Mouse (Mus musculus): Measurements from ENCODE around the gene Inka1. TPM values are rescaled to one million over a fixed set of nuclear protein-coding genes. Genes with fewer than 3 reads are reported as not detected.
"Not testable (repeated sequence)": the region's sequence is repeated elsewhere in the genome, so short reads cannot be mapped to it uniquely, and the experiment has no call there.

Inka1 gene
- polyA plus RNA-seq (2014; fragmentation: Nextera tagmentation; extraction: Ambion mirVana) = 14.2 and 16.2 TPM in 2 replicates

GRCm38 (mm10) chr9:107985131-107986119 lies at the start of gene Inka1:
Gene Inka1 (minus strand): TSS chr9:107985879.
- Histone ChIP-seq H3K4me1 (ENCODE audit: control insufficient read depth, insufficient read depth, low read length) (peaks cover 6% of the 10 kb centered on the region), H3K4me2 (ENCODE audit: low read length) (peak within 1 kb of the TSS; percentile 84), H3K36me3 (ENCODE audit: control insufficient read depth, insufficient read depth, low read length) (no peaks in the 10 kb centered on the region), H3K9me3 (replicated peaks; ENCODE audit: control insufficient read depth, low read length) (no peaks in the 10 kb centered on the region), H3K9ac (ENCODE audit: low read length) (peak within 1 kb of the TSS; percentile 56), H3K4me3 (ENCODE audit: low read depth, low read length) (peak within 1 kb of the TSS; percentile 49), H3K27me3 (replicated peaks; ENCODE audit: control insufficient read depth, insufficient read depth, low read length) (no peaks in the 10 kb centered on the region), H3K27ac (ENCODE audit: low read depth, low read length) (no peak within 1 kb of the TSS)
- WGBS = under 1% methylated on average over 57 of the region's 58 CpGs
- DNase-seq (ENCODE audit: low spot score) = peak; percentile 77
- ATAC-seq = peak; percentile 80

- Histone ChIP-seq H3K4me1 (ENCODE audit: control insufficient read depth, insufficient read depth, low read length) (no peaks in the 10 kb centered on the region), H3K9ac (ENCODE audit: low read length) (no peak overlapping the region), H3K4me3 (ENCODE audit: low read depth, low read length) (no peak overlapping the region), H3K27me3 (replicated peaks; ENCODE audit: control insufficient read depth, insufficient read depth, low read length) (no peaks in the 10 kb centered on the region), H3K4me2 (ENCODE audit: low read length) (no peak overlapping the region), H3K9me3 (replicated peaks; ENCODE audit: control insufficient read depth, low read length) (no peaks in the 10 kb centered on the region), H3K36me3 (ENCODE audit: control insufficient read depth, insufficient read depth, low read length) (peaks cover 57% of the 10 kb centered on the region), H3K27ac (ENCODE audit: low read depth, low read length) (no peak overlapping the region)
- no peak for DNase-seq (ENCODE audit: low spot score)
- WGBS = 90% methylated on average over 5 of the region's 5 CpGs
- no peak for ATAC-seq
Measured at GRCm38 (mm10) chr9:108032126-108032525, 46.4 kb upstream of the Inka1 start.

GRCm38 (mm10) chr9:108027867-108028266 lies 42.2 kb upstream of the Inka1 start:
- ATAC-seq (no peak), DNase-seq (ENCODE audit: low spot score) (no peak)
- no peaks in the 10 kb centered on the region for H3K27me3 ChIP-seq (replicated peaks; ENCODE audit: control insufficient read depth, insufficient read depth, low read length)
- H3K4me1 ChIP-seq (ENCODE audit: control insufficient read depth, insufficient read depth, low read length) = no peaks in the 10 kb centered on the region
- no peak overlapping the region for H3K4me2 ChIP-seq (ENCODE audit: low read length)
- no peak overlapping the region for H3K27ac ChIP-seq (ENCODE audit: low read depth, low read length)
- WGBS = 97% methylated on average over 3 of the region's 3 CpGs
- peaks cover 58% of the 10 kb centered on the region for H3K36me3 ChIP-seq (ENCODE audit: control insufficient read depth, insufficient read depth, low read length)
- H3K9me3 ChIP-seq (replicated peaks; ENCODE audit: control insufficient read depth, low read length) = no peaks in the 10 kb centered on the region
- H3K4me3 ChIP-seq (ENCODE audit: low read depth, low read length) = no peak overlapping the region
- no peak overlapping the region for H3K9ac ChIP-seq (ENCODE audit: low read length)

- no peaks in the 10 kb centered on the region for H3K27me3 ChIP-seq (replicated peaks; ENCODE audit: control insufficient read depth, insufficient read depth, low read length)
- no peaks in the 10 kb centered on the region for H3K4me1 ChIP-seq (ENCODE audit: control insufficient read depth, insufficient read depth, low read length)
- ATAC-seq (no peak), DNase-seq (ENCODE audit: low spot score) (no peak)
- no peak overlapping the region for H3K4me2 ChIP-seq (ENCODE audit: low read length)
- H3K9ac ChIP-seq (ENCODE audit: low read length) = no peak overlapping the region
- no peaks in the 10 kb centered on the region for H3K9me3 ChIP-seq (replicated peaks; ENCODE audit: control insufficient read depth, low read length)
- peaks cover 48% of the 10 kb centered on the region for H3K36me3 ChIP-seq (ENCODE audit: control insufficient read depth, insufficient read depth, low read length)
- no peak overlapping the region for H3K4me3 ChIP-seq (ENCODE audit: low read depth, low read length)
- H3K27ac ChIP-seq (ENCODE audit: low read depth, low read length) = no peak overlapping the region
- WGBS = 91% methylated on average over 3 of the region's 3 CpGs
Measured at GRCm38 (mm10) chr9:108026584-108026983, 40.9 kb upstream of the Inka1 start.

- no peak overlapping the region for H3K27ac ChIP-seq (ENCODE audit: low read depth, low read length)
- no peaks in the 10 kb centered on the region for H3K27me3 ChIP-seq (replicated peaks; ENCODE audit: control insufficient read depth, insufficient read depth, low read length)
- ATAC-seq (no peak), DNase-seq (ENCODE audit: low spot score) (no peak)
- no peaks in the 10 kb centered on the region for H3K9me3 ChIP-seq (replicated peaks; ENCODE audit: control insufficient read depth, low read length)
- 90% methylated on average over 3 of the region's 3 CpGs for WGBS
- no peaks in the 10 kb centered on the region for H3K4me1 ChIP-seq (ENCODE audit: control insufficient read depth, insufficient read depth, low read length)
- H3K4me3 ChIP-seq (ENCODE audit: low read depth, low read length) = no peak overlapping the region
- H3K4me2 ChIP-seq (ENCODE audit: low read length) = no peak overlapping the region
- H3K9ac ChIP-seq (ENCODE audit: low read length) = no peak overlapping the region
- H3K36me3 ChIP-seq (ENCODE audit: control insufficient read depth, insufficient read depth, low read length) = peaks cover 36% of the 10 kb centered on the region
Measured at GRCm38 (mm10) chr9:108023216-108023615, 37.5 kb upstream of the Inka1 start.

- H3K4me2 ChIP-seq (ENCODE audit: low read length) = no peak overlapping the region
Measured at GRCm38 (mm10) chr9:108020741-108021140, 35.1 kb upstream of the Inka1 start.

GRCm38 (mm10) chr9:108017127-108017526 lies 31.4 kb upstream of the Inka1 start:
- H3K36me3 ChIP-seq (ENCODE audit: control insufficient read depth, insufficient read depth, low read length) = peaks cover 21% of the 10 kb centered on the region; the same call in 1 of the 2 replicates
- ATAC-seq (no peak), DNase-seq (ENCODE audit: low spot score) (no peak)
- H3K9me3 ChIP-seq (replicated peaks; ENCODE audit: control insufficient read depth, low read length) = no peaks in the 10 kb centered on the region
- 81% methylated on average over 3 of the region's 3 CpGs for WGBS
- H3K27ac ChIP-seq (ENCODE audit: low read depth, low read length) = no peak overlapping the region
- no peak overlapping the region for H3K4me2 ChIP-seq (ENCODE audit: low read length)
- H3K4me3 ChIP-seq (ENCODE audit: low read depth, low read length) = no peak overlapping the region
- no peak overlapping the region for H3K9ac ChIP-seq (ENCODE audit: low read length)
- H3K27me3 ChIP-seq (replicated peaks; ENCODE audit: control insufficient read depth, insufficient read depth, low read length) = no peaks in the 10 kb centered on the region
- no peaks in the 10 kb centered on the region for H3K4me1 ChIP-seq (ENCODE audit: control insufficient read depth, insufficient read depth, low read length)

More at GRCm38 (mm10) chr9:108020741-108021140, 35.1 kb upstream of the Inka1 start:
- Histone ChIP-seq H3K27me3 (replicated peaks; ENCODE audit: control insufficient read depth, insufficient read depth, low read length) (no peaks in the 10 kb centered on the region), H3K4me1 (ENCODE audit: control insufficient read depth, insufficient read depth, low read length) (no peaks in the 10 kb centered on the region), H3K4me3 (ENCODE audit: low read depth, low read length) (no peak overlapping the region), H3K9me3 (replicated peaks; ENCODE audit: control insufficient read depth, low read length) (no peaks in the 10 kb centered on the region), H3K9ac (ENCODE audit: low read length) (no peak overlapping the region), H3K27ac (ENCODE audit: low read depth, low read length) (no peak overlapping the region), H3K36me3 (ENCODE audit: control insufficient read depth, insufficient read depth, low read length) (peaks cover 33% of the 10 kb centered on the region)
- WGBS = 95% methylated on average over 1 of the region's 1 CpGs
- ATAC-seq = no peak
- no peak for DNase-seq (ENCODE audit: low spot score)

GRCm38 (mm10) chr9:108013577-108013976 lies 27.9 kb upstream of the Inka1 start:
- not testable (repeated sequence) for H3K9ac ChIP-seq (ENCODE audit: low read length); H3K9me3 ChIP-seq (replicated peaks; ENCODE audit: control insufficient read depth, low read length); H3K4me1 ChIP-seq (ENCODE audit: control insufficient read depth, insufficient read depth, low read length); H3K27me3 ChIP-seq (replicated peaks; ENCODE audit: control insufficient read depth, insufficient read depth, low read length); DNase-seq (ENCODE audit: low spot score); H3K4me2 ChIP-seq (ENCODE audit: low read length); H3K27ac ChIP-seq (ENCODE audit: low read depth, low read length); ATAC-seq; H3K4me3 ChIP-seq (ENCODE audit: low read depth, low read length)
- WGBS = 97% methylated on average over 2 of the region's 2 CpGs
- H3K36me3 ChIP-seq (ENCODE audit: control insufficient read depth, insufficient read depth, low read length) = peaks cover 21% of the 10 kb centered on the region; the same call in 1 of the 2 replicates

GRCm38 (mm10) chr9:108010385-108010784 lies 24.7 kb upstream of the Inka1 start:
- no peaks in the 10 kb centered on the region for H3K27me3 ChIP-seq (replicated peaks; ENCODE audit: control insufficient read depth, insufficient read depth, low read length)
- H3K9me3 ChIP-seq (replicated peaks; ENCODE audit: control insufficient read depth, low read length) = no peaks in the 10 kb centered on the region
- no peak overlapping the region for H3K4me3 ChIP-seq (ENCODE audit: low read depth, low read length)
- H3K4me1 ChIP-seq (ENCODE audit: control insufficient read depth, insufficient read depth, low read length) = no peaks in the 10 kb centered on the region
- peaks cover 5% of the 10 kb centered on the region; the same call in 1 of the 2 replicates for H3K36me3 ChIP-seq (ENCODE audit: control insufficient read depth, insufficient read depth, low read length)
- ATAC-seq (no peak), DNase-seq (ENCODE audit: low spot score) (no peak)
- H3K4me2 ChIP-seq (ENCODE audit: low read length) = no peak overlapping the region
- H3K27ac ChIP-seq (ENCODE audit: low read depth, low read length) = no peak overlapping the region
- H3K9ac ChIP-seq (ENCODE audit: low read length) = no peak overlapping the region

All from forebrain, embryonic 14.5 days (tissue).